Mouse (Mus musculus) heart, adult 2 months (tissue): ENCODE results near the gene Arpc3.

Experiments used
- CTCF ChIP-seq: fragments of 200-600 bp; IDR thresholded peaks from 2 replicates; pipeline ENCODE4 v1.8.1; 2022; ENCODE audit warnings: antibody characterized with exemption, mild to moderate bottlenecking, moderate library complexity
- EP300 ChIP-seq: fragments of 200-500 bp; IDR thresholded peaks from 2 replicates; pipeline ENCODE4 v1.6.1; 2011; ENCODE audit warnings: low read depth, low read length, control low read depth; ENCODE audit not compliant: insufficient read depth
- POLR2A ChIP-seq: fragments of 200-500 bp; IDR thresholded peaks from 2 replicates; pipeline ENCODE4 v1.6.1; 2011; ENCODE audit warnings: mild to moderate bottlenecking, low read depth, low read length, control low read depth; ENCODE audit not compliant: insufficient read depth

DNA sequence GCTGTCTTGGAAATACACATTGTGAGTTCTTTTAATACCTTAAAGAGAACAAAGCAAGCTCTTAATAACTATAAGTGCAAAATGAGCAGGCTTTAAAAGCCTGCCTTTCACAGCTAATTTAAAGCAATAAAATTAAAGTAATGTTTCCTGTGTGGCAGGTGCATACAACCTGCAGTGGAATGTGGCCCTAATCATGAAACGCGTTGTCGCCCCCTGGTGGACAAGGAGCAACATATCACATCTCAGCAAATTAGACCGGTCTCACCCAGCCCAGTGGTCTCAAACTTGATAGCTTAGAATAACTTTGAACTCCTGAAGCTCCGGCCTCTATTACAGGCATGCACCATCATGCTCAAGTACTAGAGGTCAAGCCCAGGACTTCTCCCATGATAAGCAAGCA lies 47.4 kb upstream of the Arpc3 start:
- TF ChIP-seq POLR2A (no peak), CTCF (peak; percentile 93), EP300 (peak; percentile 83; the same call in 1 of the 2 replicates)
